In the genomic region with DNA sequence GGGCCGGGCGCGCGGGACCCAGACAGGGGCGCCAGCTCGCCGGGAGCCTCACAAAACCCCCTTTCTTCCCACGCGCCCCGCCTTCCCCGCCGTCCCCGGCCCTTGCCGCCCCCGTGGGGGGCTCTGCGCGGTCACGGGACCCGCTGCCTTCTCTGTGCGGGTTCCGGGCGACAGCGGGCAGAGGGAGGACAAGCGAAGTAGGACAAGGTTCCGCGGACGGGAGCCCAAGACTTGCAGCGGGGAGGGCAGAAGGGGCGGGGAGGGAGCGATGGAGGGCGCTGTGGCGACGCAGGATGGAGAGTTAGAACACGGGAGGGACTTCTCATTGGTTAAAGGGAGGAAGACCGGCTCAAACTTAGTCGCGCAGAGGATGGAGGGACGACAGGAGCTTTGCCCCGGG, we compare ENCODE assay signal across 8 mouse cellular contexts. TPM values are rescaled to one million over a fixed set of nuclear protein-coding genes. Genes with fewer than 3 reads are reported as not detected.
A peak's percentile ranks its signal among the peaks of the same experiment; 100 is the strongest.
DNase-seq lines count a peak whose midpoint lies in the region; ATAC-seq and TF ChIP-seq lines count a peak whose summit lies in the region.

TSS of gene Bcan (minus strand) at position 50 of the 400 bp plus-strand sequence.

- TF ChIP-seq CTCF in layer of hippocampus, adult 2 months (conservative IDR thresholded peaks at IDR 0.05): peak; percentile 45
- no peak for TF ChIP-seq CTCF in olfactory bulb, adult 2 months (IDR thresholded peaks at IDR 0.05; ENCODE audit: insufficient read depth, low read depth, low read length)

- peak; percentile 63 to 75 for DNase-seq in layer of hippocampus, adult 2 months (ENCODE audit: low spot score in 2 of 2)
- DNase-seq in layer of hippocampus, adult 11-12 months (ENCODE audit: low spot score): no peak
- peak; percentile 64 for DNase-seq in adrenal gland, postnatal 25 days
- DNase-seq in forebrain, embryonic 11.5 days (ENCODE audit: low spot score): peak; percentile 70
- peak; percentile 48 to 59 for DNase-seq in left cerebral cortex, postnatal 36 days (ENCODE audit: low spot score in 2 of 2)
- no peak for DNase-seq in gastrocnemius, postnatal 14 days
- DNase-seq in embryo, embryonic 10 days (ENCODE audit: low spot score): no peak

- 0 out of 2 replicates have a peak, but pooled peaks have one; percentile 16 for TF ChIP-seq POLR2A in olfactory bulb, adult 2 months (IDR thresholded peaks at IDR 0.05; ENCODE audit: insufficient read depth, low read depth, low read length)

- H3K27me3 ChIP-seq in forebrain, embryonic 11.5 days (ENCODE audit: control insufficient read depth, insufficient read depth, low read length): peaks cover 75% of the 10 kb centered on the region

- WGBS in forebrain, embryonic 11.5 days: 2% methylated on average over 39 of the region's 39 CpGs
- under 1% methylated on average over 39 of the region's 39 CpGs for WGBS in olfactory bulb, adult 2 months

- peak within 1 kb of the TSS; percentile 86 for H3K4me2 ChIP-seq in forebrain, embryonic 11.5 days (ENCODE audit: low read depth, low read length, severe bottlenecking)

- intact Hi-C loops in left cerebral cortex, postnatal 36 days (cut with DNase I): loop anchor here (10.0 kb wide), 1 partner anchor 275 kb away; no protein-coding TSS in a partner anchor
- intact Hi-C loops in gastrocnemius, postnatal 14 days (cut with DNase I; ENCODE audit: low total_unique reads): no loop called here

- no peak for ATAC-seq in forebrain, embryonic 11.5 days (replicated peaks; ENCODE audit: low FRiP score)

- no peaks in the 10 kb centered on the region for H3K36me3 ChIP-seq in forebrain, embryonic 11.5 days (ENCODE audit: control insufficient read depth, insufficient read depth, low read length)

- no peak within 1 kb of the TSS; the same call in 1 of the 2 replicates for H3K9ac ChIP-seq in forebrain, embryonic 11.5 days (ENCODE audit: low read length)

- H3K9me3 ChIP-seq in forebrain, embryonic 11.5 days (ENCODE audit: control insufficient read depth, low read length): no peaks in the 10 kb centered on the region

- peak within 1 kb of the TSS; percentile 95 for H3K27ac ChIP-seq in layer of hippocampus, adult 2 months
- H3K27ac ChIP-seq in forebrain, embryonic 11.5 days (ENCODE audit: low read depth, low read length): no peak within 1 kb of the TSS
- peak within 1 kb of the TSS; percentile 47; the same call in 1 of the 2 replicates for H3K27ac ChIP-seq in olfactory bulb, adult 2 months (ENCODE audit: insufficient read depth, low read depth, low read length)

- peak within 1 kb of the TSS; percentile 69 for H3K4me3 ChIP-seq in layer of hippocampus, adult 2 months
- H3K4me3 ChIP-seq in forebrain, embryonic 11.5 days (ENCODE audit: low read depth, low read length): peak within 1 kb of the TSS; percentile 38
- peak within 1 kb of the TSS; percentile 64 for H3K4me3 ChIP-seq in olfactory bulb, adult 2 months (ENCODE audit: insufficient read depth, low read depth, low read length)

- H3K4me1 ChIP-seq in forebrain, embryonic 11.5 days (replicated peaks; ENCODE audit: control insufficient read depth, insufficient read depth, low read length): peaks cover 13% of the 10 kb centered on the region
- H3K4me1 ChIP-seq in olfactory bulb, adult 2 months (ENCODE audit: control insufficient read depth, insufficient read depth, low read length): peaks cover 51% of the 10 kb centered on the region

RNA-seq across cellular contexts. Expression of gene Bcan, which starts in this region (rescaled TPM):
- total RNA-seq in layer of hippocampus, adult 2 months (2021): 100 to 1,000 TPM; 309 to 328 TPM
- total RNA-seq in adrenal gland, postnatal 25 days (2021): 62.8 and 74.9 TPM in 2 replicates
- polyA plus RNA-seq in forebrain, embryonic 11.5 days (2014; fragmentation: Nextera tagmentation; extraction: Ambion mirVana): 0.52 and 0.72 TPM in 2 replicates
- 100 to 1,000 TPM; 251 to 278 TPM for total RNA-seq in left cerebral cortex, postnatal 36 days (2021)
- polyA plus RNA-seq in olfactory bulb, adult 2 months (2012; ENCODE audit: insufficient read depth, insufficient read length, low replicate concordance, missing spikeins): not detected in 2 replicates
- under 1 TPM; 0.08 to 0.16 TPM for total RNA-seq in gastrocnemius, postnatal 14 days (2021)

Comparison
In these comparisons a context has a peak if more than half of its experiments do, and no peak if none do; other contexts are left out.
1. RNA of gene Bcan (total RNA-seq): 309 to 328 TPM in layer of hippocampus, adult 2 months, 251 to 278 TPM in left cerebral cortex, postnatal 36 days and 62.8 to 74.9 TPM in adrenal gland, postnatal 25 days; 0.08 to 0.16 TPM in gastrocnemius, postnatal 14 days; every median in the first group is over 10 times any median in the second.
2. DNase-seq: peak in layer of hippocampus, adult 2 months (2 of 2), adrenal gland, postnatal 25 days (single experiment) and left cerebral cortex, postnatal 36 days (2 of 2); none in layer of hippocampus, adult 11-12 months (single experiment), gastrocnemius, postnatal 14 days (single experiment) and embryo, embryonic 10 days (single experiment).
3. Peak in DNase-seq, H3K4me3 ChIP-seq and H3K4me2 ChIP-seq in forebrain, embryonic 11.5 days; RNA of the gene not detected or under 1 TPM.
4. Peak in every context shown above with its lines, with median percentiles within 50 percentile points of each other: H3K4me3 ChIP-seq.